Mouse (Mus musculus): Measurements from ENCODE around the gene Bcl6. TPM values are rescaled to one million over a fixed set of nuclear protein-coding genes. Genes with fewer than 3 reads are reported as not detected.

Bcl6 gene
- polyA plus RNA-seq, 1 experiment = 2.2 TPM

DNA sequence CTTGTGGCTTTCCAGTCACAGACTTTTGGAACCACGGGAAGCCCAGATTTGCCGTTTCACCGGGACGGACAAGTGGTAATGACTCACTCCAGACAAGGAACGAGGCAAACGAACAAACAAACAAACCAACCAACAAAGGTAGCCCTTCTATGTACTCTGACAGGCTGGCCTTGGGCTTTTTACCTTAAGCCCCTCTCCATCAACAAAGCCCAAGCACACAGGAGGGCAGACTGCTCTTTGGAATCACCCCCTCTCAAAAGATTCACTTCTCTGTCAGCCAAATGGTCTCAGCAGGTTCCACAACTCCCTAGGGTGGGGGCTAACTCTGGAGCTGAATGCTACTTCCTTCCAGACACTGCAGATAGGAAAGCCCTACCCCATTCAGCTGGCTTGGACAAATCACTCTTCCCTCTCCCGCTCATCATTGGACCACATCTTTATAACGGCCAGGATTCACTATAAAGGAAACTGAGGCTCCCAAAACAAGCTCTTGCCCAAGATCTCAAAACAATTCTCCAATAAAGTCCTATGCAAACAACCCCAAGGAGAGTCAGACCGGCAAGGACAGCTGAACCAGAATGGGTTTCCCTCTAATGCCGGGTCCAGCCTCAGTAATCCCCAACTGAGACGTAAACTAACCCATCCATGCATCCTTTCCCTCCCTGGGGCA is 8.3 kb downstream of the Bcl6 start:
- no peak for TF ChIP-seq POLR2A (IDR thresholded peaks at IDR 0.05; ENCODE audit: control insufficient read depth, low read depth, low read length)
- no peak for TF ChIP-seq CTCF (IDR thresholded peaks at IDR 0.05; ENCODE audit: control insufficient read depth, insufficient read depth, insufficient replicate concordance, low read depth, low read length)
- Histone ChIP-seq H3K27ac (ENCODE audit: control insufficient read depth, insufficient read depth, low read depth, low read length) (no peak overlapping the region), H3K4me1 (ENCODE audit: control insufficient read depth, insufficient read depth, low read length) (peaks cover 20% of the 10 kb centered on the region), H3K27me3 (ENCODE audit: control insufficient read depth, insufficient read depth, low read length) (no peaks in the 10 kb centered on the region), H3K36me3 (ENCODE audit: control insufficient read depth, insufficient read depth, low read length) (no peaks in the 10 kb centered on the region), H3K4me3 (ENCODE audit: control insufficient read depth, low read depth, low read length) (no peak overlapping the region)

DNA sequence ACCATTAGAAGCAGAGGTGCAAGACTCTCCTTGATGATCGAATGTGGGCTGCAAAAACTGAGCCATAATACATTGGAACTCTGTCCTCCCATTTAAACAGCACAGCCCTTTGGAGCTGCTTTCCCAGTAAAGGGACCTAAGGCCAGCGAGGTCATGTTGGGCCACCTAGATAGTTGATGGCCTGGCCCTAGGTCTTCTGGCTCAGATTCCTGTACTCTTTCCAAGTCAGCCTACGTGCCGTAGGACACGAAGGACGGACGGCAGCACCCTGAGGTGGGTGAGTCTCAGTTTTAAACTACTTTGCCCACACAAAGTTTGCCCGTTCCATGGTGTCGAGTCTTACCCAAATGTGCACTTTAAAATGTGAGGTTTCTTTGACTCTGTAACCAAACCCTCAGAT is 9.2 kb downstream of the Bcl6 start:
- H3K27ac ChIP-seq (ENCODE audit: control insufficient read depth, insufficient read depth, low read depth, low read length) = no peak overlapping the region
- no peak overlapping the region for H3K4me3 ChIP-seq (ENCODE audit: control insufficient read depth, low read depth, low read length)
- no peaks in the 10 kb centered on the region for H3K36me3 ChIP-seq (ENCODE audit: control insufficient read depth, insufficient read depth, low read length)
- H3K4me1 ChIP-seq (ENCODE audit: control insufficient read depth, insufficient read depth, low read length) = peaks cover 14% of the 10 kb centered on the region
- no peak for TF ChIP-seq CTCF (IDR thresholded peaks at IDR 0.05; ENCODE audit: control insufficient read depth, insufficient read depth, insufficient replicate concordance, low read depth, low read length)
- no peak for TF ChIP-seq POLR2A (IDR thresholded peaks at IDR 0.05; ENCODE audit: control insufficient read depth, low read depth, low read length)
- no peaks in the 10 kb centered on the region for H3K27me3 ChIP-seq (ENCODE audit: control insufficient read depth, insufficient read depth, low read length)

DNA sequence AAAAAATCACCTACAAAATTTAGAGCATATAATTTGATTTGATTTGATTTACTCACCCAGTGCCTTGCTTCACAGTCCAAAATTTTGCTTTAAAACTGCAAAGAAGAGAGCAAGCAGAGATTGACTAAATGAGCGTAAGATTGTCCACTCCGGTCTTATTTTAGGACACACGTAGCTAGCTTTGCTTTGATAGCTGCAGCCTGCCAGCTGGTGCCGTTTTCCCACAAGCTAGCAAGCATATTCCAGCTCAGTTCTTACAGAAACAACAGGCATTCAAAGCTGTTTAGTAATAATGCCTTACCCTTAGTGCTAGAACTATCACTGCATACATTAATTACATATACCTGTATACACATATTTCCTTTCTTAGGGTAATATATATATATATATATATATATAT is 10.2 kb downstream of the Bcl6 start:
- H3K27ac ChIP-seq (ENCODE audit: control insufficient read depth, insufficient read depth, low read depth, low read length) = no peak overlapping the region
- no peak for TF ChIP-seq CTCF (IDR thresholded peaks at IDR 0.05; ENCODE audit: control insufficient read depth, insufficient read depth, insufficient replicate concordance, low read depth, low read length)
- H3K4me1 ChIP-seq (ENCODE audit: control insufficient read depth, insufficient read depth, low read length) = peaks cover 12% of the 10 kb centered on the region
- H3K4me3 ChIP-seq (ENCODE audit: control insufficient read depth, low read depth, low read length) = no peak overlapping the region
- no peaks in the 10 kb centered on the region for H3K36me3 ChIP-seq (ENCODE audit: control insufficient read depth, insufficient read depth, low read length)
- H3K27me3 ChIP-seq (ENCODE audit: control insufficient read depth, insufficient read depth, low read length) = no peaks in the 10 kb centered on the region

DNA sequence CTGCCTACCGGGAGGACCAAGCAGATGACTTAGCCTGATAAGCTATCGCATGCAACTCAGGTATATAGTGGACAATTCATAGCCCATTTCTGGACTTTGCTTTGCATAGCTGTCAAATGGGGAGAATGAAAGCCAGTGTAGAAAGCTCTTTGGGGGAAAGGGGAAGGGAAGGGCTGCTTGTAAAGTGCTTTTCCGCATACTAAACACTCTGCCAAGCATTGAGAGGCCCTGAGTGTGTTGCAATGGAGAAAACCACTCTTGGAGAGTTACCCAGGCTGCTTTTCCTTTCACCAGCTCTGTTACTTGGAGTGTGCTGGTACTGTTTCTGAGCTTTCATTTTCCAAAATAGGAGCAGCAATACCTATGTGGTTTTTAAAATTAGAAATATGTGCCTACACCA is 10.9 kb downstream of the Bcl6 start:
- Histone ChIP-seq H3K4me3 (ENCODE audit: control insufficient read depth, low read depth, low read length) (no peak overlapping the region), H3K36me3 (ENCODE audit: control insufficient read depth, insufficient read depth, low read length) (no peaks in the 10 kb centered on the region), H3K27me3 (ENCODE audit: control insufficient read depth, insufficient read depth, low read length) (no peaks in the 10 kb centered on the region), H3K4me1 (ENCODE audit: control insufficient read depth, insufficient read depth, low read length) (peaks cover 11% of the 10 kb centered on the region), H3K27ac (ENCODE audit: control insufficient read depth, insufficient read depth, low read depth, low read length) (no peak overlapping the region)
- TF ChIP-seq CTCF (IDR thresholded peaks at IDR 0.05; ENCODE audit: control insufficient read depth, insufficient read depth, insufficient replicate concordance, low read depth, low read length) (no peak), POLR2A (IDR thresholded peaks at IDR 0.05; ENCODE audit: control insufficient read depth, low read depth, low read length) (no peak)

DNA sequence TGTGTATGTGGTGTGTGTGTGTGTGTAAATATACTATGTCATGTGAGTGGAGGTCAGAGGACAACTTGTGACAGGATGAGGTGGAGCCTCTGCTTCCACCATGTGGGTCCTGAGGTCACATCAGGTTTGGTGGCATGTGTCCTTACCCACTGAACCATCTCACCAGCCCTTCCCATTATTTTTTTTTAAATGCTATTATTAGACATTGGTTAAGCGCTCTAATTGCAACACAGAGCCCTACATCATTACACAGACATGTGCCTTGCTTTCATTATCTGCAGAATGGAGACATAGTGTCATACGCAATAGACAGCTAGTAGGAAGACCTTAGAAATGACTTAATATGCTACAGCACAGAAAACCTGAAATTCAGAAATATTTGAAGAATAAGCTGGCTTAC is 12.5 kb downstream of the Bcl6 start:
- TF ChIP-seq POLR2A (IDR thresholded peaks at IDR 0.05; ENCODE audit: control insufficient read depth, low read depth, low read length) (no peak), CTCF (IDR thresholded peaks at IDR 0.05; ENCODE audit: control insufficient read depth, insufficient read depth, insufficient replicate concordance, low read depth, low read length) (no peak)
- no peaks in the 10 kb centered on the region for H3K36me3 ChIP-seq (ENCODE audit: control insufficient read depth, insufficient read depth, low read length)
- H3K27me3 ChIP-seq (ENCODE audit: control insufficient read depth, insufficient read depth, low read length) = no peaks in the 10 kb centered on the region
- H3K4me3 ChIP-seq (ENCODE audit: control insufficient read depth, low read depth, low read length) = no peak overlapping the region
- no peak overlapping the region for H3K27ac ChIP-seq (ENCODE audit: control insufficient read depth, insufficient read depth, low read depth, low read length)
- peaks cover 4% of the 10 kb centered on the region for H3K4me1 ChIP-seq (ENCODE audit: control insufficient read depth, insufficient read depth, low read length)

DNA sequence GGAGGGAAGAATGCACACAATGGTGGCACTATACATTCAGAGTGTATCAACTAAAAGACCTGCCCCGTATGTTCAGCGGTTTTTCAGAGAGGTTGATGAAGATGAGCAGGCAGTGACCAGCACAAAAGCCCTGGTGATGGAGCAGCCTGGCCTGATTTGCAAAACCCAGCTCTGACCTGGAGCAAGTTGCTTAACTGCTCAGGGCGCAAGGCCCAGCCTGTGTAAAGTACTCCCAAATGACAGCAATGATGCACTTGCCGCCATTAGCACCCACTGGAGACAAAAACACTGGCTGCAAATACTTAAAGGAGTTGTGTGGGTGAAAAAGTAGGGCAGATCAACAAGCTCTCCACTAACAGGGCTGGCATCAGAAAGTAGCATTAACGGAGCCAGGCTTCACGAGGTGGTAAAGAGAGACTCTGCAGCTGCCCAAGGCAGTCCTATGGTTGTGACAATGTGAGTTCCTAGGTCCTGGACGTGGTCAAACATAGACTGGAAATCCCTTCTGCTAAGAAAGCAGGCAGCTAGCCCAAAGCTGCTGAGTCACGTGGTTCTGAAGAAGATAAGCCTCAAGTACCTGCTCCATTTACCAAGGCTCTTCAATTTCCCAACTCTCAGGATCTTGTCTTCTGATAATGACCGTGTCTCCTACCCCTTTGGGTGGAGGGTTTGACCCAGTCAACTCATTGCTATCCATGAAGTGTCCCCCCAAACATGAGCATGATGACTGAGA is 14.9 kb downstream of the Bcl6 start:
- Histone ChIP-seq H3K4me3 (ENCODE audit: control insufficient read depth, low read depth, low read length) (no peak overlapping the region), H3K27ac (ENCODE audit: control insufficient read depth, insufficient read depth, low read depth, low read length) (no peak overlapping the region), H3K36me3 (ENCODE audit: control insufficient read depth, insufficient read depth, low read length) (no peaks in the 10 kb centered on the region), H3K4me1 (ENCODE audit: control insufficient read depth, insufficient read depth, low read length) (no peaks in the 10 kb centered on the region), H3K27me3 (ENCODE audit: control insufficient read depth, insufficient read depth, low read length) (no peaks in the 10 kb centered on the region)
- TF ChIP-seq POLR2A (IDR thresholded peaks at IDR 0.05; ENCODE audit: control insufficient read depth, low read depth, low read length) (no peak), CTCF (IDR thresholded peaks at IDR 0.05; ENCODE audit: control insufficient read depth, insufficient read depth, insufficient replicate concordance, low read depth, low read length) (no peak)

DNA sequence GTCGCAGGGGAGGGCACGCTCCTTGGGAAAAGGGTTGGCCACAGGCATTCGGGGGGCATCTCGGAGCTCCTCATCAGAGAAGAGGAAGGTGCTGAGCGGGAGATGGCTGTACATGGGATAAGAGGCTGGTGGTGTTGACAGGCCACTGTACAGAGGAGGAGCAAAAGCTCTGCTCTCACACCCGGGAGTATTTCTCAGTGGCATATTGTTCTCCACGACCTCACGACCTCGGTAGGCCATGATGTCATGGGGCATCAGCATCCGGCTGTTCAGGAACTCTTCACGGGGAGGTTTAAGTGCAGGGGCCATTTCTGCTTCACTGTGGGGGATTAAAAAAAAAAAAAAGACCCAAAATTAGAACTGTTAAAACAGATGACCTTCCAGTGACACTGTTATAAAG is 15.8 kb downstream of the Bcl6 start:
- Histone ChIP-seq H3K36me3 (ENCODE audit: control insufficient read depth, insufficient read depth, low read length) (no peaks in the 10 kb centered on the region), H3K4me3 (ENCODE audit: control insufficient read depth, low read depth, low read length) (no peak overlapping the region), H3K4me1 (ENCODE audit: control insufficient read depth, insufficient read depth, low read length) (peaks cover 4% of the 10 kb centered on the region), H3K27ac (ENCODE audit: control insufficient read depth, insufficient read depth, low read depth, low read length) (no peak overlapping the region), H3K27me3 (ENCODE audit: control insufficient read depth, insufficient read depth, low read length) (no peaks in the 10 kb centered on the region)
- TF ChIP-seq POLR2A (IDR thresholded peaks at IDR 0.05; ENCODE audit: control insufficient read depth, low read depth, low read length) = no peak
- no peak for TF ChIP-seq CTCF (IDR thresholded peaks at IDR 0.05; ENCODE audit: control insufficient read depth, insufficient read depth, insufficient replicate concordance, low read depth, low read length)
